Mouse (Mus musculus): ENCODE measurements around the gene Cd164. TPM values are rescaled to one million over a fixed set of nuclear protein-coding genes. Genes with fewer than 3 reads are reported as not detected.

The Cd164 gene
- polyA plus RNA-seq, 1 experiment from 2014 or later: 112 TPM

DNA sequence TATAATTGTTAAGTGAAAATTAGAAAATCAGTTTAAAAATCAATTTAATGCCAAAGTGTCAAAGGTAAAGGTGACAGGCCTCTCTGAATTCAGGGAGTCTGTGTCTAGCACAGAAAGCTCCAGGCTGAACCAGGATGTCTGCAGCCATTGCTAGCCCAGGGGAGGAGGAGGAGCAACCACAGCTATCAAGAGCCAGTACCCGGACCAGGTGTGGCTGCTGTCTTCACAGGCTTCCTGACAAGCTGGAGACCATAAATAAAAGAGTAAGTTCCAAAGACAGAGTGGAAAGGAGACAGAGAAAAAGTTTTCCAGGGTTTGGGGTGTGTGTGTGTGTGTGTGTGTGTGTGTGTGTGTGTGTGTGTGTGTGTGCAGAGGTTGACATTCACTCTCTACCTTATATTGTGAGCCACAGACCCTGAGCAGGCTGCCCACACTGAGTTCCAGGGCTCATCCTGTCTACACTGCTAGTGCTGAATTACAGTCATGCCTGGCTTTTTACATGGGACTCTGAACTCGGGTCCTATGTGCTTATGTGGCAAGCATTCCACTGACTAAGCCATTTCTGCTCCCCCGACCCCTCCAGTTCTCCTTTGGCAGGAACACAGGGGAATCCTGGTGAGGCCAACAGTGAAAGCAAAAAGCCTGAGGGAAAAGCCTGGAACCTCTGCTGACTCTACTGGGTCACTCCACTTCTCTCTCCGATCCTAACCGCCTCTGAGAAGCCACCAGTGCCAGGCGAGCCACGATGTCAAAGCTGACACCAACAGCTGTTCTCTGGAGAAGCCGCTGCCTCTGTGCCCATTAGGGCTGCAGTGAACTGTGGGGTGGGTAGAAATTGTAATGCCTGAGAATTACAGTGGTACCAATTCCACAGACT, 56.5 kb downstream of the Cd164 start:
- Histone ChIP-seq H3K36me3 (ENCODE audit: control insufficient read depth, insufficient read depth, low read length) (no peaks in the 10 kb centered on the region), H3K9me3 (ENCODE audit: control insufficient read depth, low read length) (no peaks in the 10 kb centered on the region), H3K4me1 (replicated peaks; ENCODE audit: control insufficient read depth, insufficient read depth) (no peaks in the 10 kb centered on the region), H3K4me3 (ENCODE audit: low read depth, low read length) (no peak overlapping the region), H3K27me3 (ENCODE audit: control insufficient read depth, insufficient read depth, low read length) (no peaks in the 10 kb centered on the region), H3K27ac (replicated peaks) (no peak overlapping the region), H3K9ac (ENCODE audit: low read length) (no peak overlapping the region), H3K4me2 (replicated peaks; ENCODE audit: low read depth) (no peak overlapping the region)
- ATAC-seq (ENCODE audit: low FRiP score, low TSS enrichment): no peak
- TF ChIP-seq CTCF (IDR thresholded peaks at IDR 0.05; ENCODE audit: low read depth) (no peak), EP300 (optimal IDR thresholded peaks at IDR 0.05) (no peak)
- no peak for DNase-seq (ENCODE audit: low spot score)
- 57% methylated on average over 8 of the region's 8 CpGs for WGBS

DNA sequence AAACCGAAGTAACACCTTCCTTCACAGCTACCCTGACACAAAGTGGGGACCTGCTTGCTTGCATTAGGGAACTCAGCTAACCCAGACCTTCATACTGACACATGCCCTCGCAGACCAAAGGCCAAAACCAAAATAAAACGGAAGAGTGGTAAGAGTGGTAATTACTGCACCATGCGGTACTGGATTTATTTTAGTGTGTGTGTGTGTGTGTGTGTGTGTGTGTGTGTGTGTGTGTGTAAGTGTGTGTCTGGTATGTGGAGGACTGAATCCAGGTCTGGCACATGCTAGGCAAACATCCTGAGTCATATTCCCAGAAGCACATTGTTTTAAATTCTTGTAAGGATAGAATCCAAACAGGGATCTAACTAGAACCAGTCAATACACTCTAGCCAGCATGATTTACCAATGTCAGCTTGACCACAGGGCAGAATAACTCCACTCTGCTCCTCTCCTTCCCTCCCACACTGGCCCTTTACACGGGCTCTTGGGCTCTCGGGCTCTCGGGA, 57.2 kb downstream of the Cd164 start:
- TF ChIP-seq EP300 (optimal IDR thresholded peaks at IDR 0.05) (no peak), CTCF (IDR thresholded peaks at IDR 0.05; ENCODE audit: low read depth) (no peak)
- peak; percentile 52 for ATAC-seq (ENCODE audit: low FRiP score, low TSS enrichment)
- Histone ChIP-seq H3K4me1 (replicated peaks; ENCODE audit: control insufficient read depth, insufficient read depth) (no peaks in the 10 kb centered on the region), H3K27ac (replicated peaks) (no peak overlapping the region), H3K9me3 (ENCODE audit: control insufficient read depth, low read length) (no peaks in the 10 kb centered on the region), H3K4me3 (ENCODE audit: low read depth, low read length) (no peak overlapping the region), H3K27me3 (ENCODE audit: control insufficient read depth, insufficient read depth, low read length) (no peaks in the 10 kb centered on the region), H3K9ac (ENCODE audit: low read length) (no peak overlapping the region), H3K36me3 (ENCODE audit: control insufficient read depth, insufficient read depth, low read length) (no peaks in the 10 kb centered on the region), H3K4me2 (replicated peaks; ENCODE audit: low read depth) (no peak overlapping the region)
- no peak for DNase-seq (ENCODE audit: low spot score)
- WGBS: 79% methylated on average over 7 of the region's 7 CpGs

DNA sequence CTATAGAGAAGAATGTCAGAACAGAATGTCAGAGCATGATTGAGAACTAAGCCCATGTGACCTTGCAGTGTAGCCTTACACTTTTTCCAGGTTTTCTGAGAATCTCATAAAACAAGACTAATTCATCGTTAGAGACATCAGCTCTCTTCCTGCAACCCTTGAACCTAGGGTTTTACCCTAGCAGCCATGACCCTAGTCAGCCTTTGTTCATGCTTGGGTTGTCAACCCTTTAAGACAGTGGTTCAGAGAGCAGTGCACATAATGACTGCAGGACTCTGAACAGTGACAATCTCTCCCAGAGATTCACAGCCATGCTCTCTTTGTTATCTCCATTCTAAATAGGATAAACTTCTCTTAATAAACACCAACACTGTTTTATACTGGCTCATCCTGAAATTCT, 59.3 kb downstream of the Cd164 start:
- no peaks in the 10 kb centered on the region for H3K4me1 ChIP-seq (replicated peaks; ENCODE audit: control insufficient read depth, insufficient read depth)
- H3K4me3 ChIP-seq (ENCODE audit: low read depth, low read length): no peak overlapping the region
- 70% methylated on average over 1 of the region's 1 CpGs for WGBS
- DNase-seq (ENCODE audit: low spot score) (no peak), ATAC-seq (ENCODE audit: low FRiP score, low TSS enrichment) (no peak)
- H3K9ac ChIP-seq (ENCODE audit: low read length): no peak overlapping the region
- no peaks in the 10 kb centered on the region for H3K36me3 ChIP-seq (ENCODE audit: control insufficient read depth, insufficient read depth, low read length)
- no peak for TF ChIP-seq EP300 (optimal IDR thresholded peaks at IDR 0.05)
- TF ChIP-seq CTCF (IDR thresholded peaks at IDR 0.05; ENCODE audit: low read depth): no peak
- no peak overlapping the region for H3K4me2 ChIP-seq (replicated peaks; ENCODE audit: low read depth)
- no peak overlapping the region for H3K27ac ChIP-seq (replicated peaks)
- no peaks in the 10 kb centered on the region for H3K27me3 ChIP-seq (ENCODE audit: control insufficient read depth, insufficient read depth, low read length)
- H3K9me3 ChIP-seq (ENCODE audit: control insufficient read depth, low read length): no peaks in the 10 kb centered on the region

DNA sequence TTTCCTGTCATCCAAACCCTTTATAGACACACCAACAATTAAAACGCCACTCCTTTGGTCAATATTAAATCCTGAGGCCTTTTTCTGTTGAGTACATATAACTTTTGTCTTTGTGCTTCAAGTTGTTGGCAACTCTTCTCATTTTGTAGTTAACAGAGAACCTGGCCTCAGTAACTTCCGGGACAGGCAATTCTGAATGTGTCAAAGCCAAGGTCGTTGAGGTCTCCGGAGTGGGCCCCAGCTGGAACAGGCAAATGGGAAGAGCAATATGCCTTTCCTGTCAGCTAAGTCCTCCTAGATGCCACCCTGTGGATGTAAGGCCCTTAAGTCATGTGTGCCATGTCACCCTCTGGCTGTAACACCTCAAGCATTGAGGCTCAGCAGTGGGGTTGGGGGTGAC, 61.2 kb downstream of the Cd164 start:
- no peaks in the 10 kb centered on the region for H3K4me1 ChIP-seq (replicated peaks; ENCODE audit: control insufficient read depth, insufficient read depth)
- no peaks in the 10 kb centered on the region for H3K36me3 ChIP-seq (ENCODE audit: control insufficient read depth, insufficient read depth, low read length)
- no peak overlapping the region for H3K27ac ChIP-seq (replicated peaks)
- ATAC-seq (ENCODE audit: low FRiP score, low TSS enrichment): no peak
- no peak overlapping the region for H3K4me3 ChIP-seq (ENCODE audit: low read depth, low read length)
- H3K27me3 ChIP-seq (ENCODE audit: control insufficient read depth, insufficient read depth, low read length): no peaks in the 10 kb centered on the region
- no peak overlapping the region for H3K4me2 ChIP-seq (replicated peaks; ENCODE audit: low read depth)
- H3K9ac ChIP-seq (ENCODE audit: low read length): no peak overlapping the region
- 60% methylated on average over 4 of the region's 4 CpGs for WGBS
- DNase-seq (ENCODE audit: low spot score): no peak
- TF ChIP-seq EP300 (optimal IDR thresholded peaks at IDR 0.05) (no peak), CTCF (IDR thresholded peaks at IDR 0.05; ENCODE audit: low read depth) (no peak)
- H3K9me3 ChIP-seq (ENCODE audit: control insufficient read depth, low read length): no peaks in the 10 kb centered on the region

Other genes with a start within 250 kb of the Cd164 start
- gene Fig4, start 216.2 kb upstream of the Cd164 start, polyA plus RNA-seq (2015; fragmentation: Nextera tagmentation; extraction: Ambion mirVana): 10.1 and 11.4 TPM in 2 replicates
- gene Ak9, start 215.4 kb upstream of the Cd164 start, polyA plus RNA-seq (2015; fragmentation: Nextera tagmentation; extraction: Ambion mirVana): 0.01 TPM in 1 of 2 replicates, not detected in the other
- gene Zbtb24, start 69.0 kb upstream of the Cd164 start, polyA plus RNA-seq (2015; fragmentation: Nextera tagmentation; extraction: Ambion mirVana): 8.6 and 9.8 TPM in 2 replicates
- gene Mical1, start 43.1 kb upstream of the Cd164 start, polyA plus RNA-seq (2015; fragmentation: Nextera tagmentation; extraction: Ambion mirVana): 23.0 and 25.9 TPM in 2 replicates
- gene Smpd2, start 29.0 kb upstream of the Cd164 start, polyA plus RNA-seq (2015; fragmentation: Nextera tagmentation; extraction: Ambion mirVana): 51.5 and 52.9 TPM in 2 replicates
- 2.4 and 2.5 TPM in 2 replicates for gene Ppil6, start 29.0 kb upstream of the Cd164 start, polyA plus RNA-seq (2015; fragmentation: Nextera tagmentation; extraction: Ambion mirVana)
- 0.69 TPM in 2 replicates for gene Ccdc162, start 197.2 kb downstream of the Cd164 start, polyA plus RNA-seq (2015; fragmentation: Nextera tagmentation; extraction: Ambion mirVana)

Data from stomach, postnatal 0 days (tissue).